Mouse (Mus musculus): ENCODE data around the gene Slc35d1.
"Not testable (repeated sequence)": the region's sequence is repeated elsewhere in the genome, so short reads cannot be mapped to it uniquely, and the experiment has no call there.

Slc35d1 gene

DNA sequence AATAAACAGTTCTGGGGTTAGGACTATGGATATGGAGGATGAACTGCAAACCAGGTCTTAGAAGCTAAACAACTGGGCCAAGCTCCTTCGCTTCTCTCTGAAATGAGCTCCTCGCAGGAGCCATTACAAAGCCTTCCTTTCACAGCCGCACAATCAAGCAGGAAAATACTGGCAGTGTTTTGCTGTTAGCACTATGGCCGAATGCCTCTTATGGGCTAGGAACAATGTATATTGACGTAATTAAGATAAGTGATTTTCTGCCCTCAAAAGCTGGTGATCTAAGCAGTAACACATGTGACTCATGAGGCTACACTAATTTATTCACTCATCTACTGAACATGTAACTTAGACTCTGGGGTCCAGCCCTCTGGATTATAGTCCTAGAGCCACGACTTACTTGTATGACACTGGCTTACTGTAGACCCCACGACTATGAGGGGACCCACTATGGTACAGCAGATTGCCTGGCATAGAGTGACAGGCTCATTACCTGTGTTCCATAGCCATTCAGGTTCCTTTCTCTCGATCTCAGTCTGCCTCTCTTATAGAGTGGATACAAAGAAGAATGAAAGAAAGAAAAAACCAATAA lies 34.6 kb downstream of the Slc35d1 start:
- no peak for DNase-seq (ENCODE audit: low spot score)

- DNase-seq (ENCODE audit: low spot score), result no peak
Observed at GRCm38 (mm10) chr4:103179581-103179980, 35.4 kb downstream of the Slc35d1 start.

DNA sequence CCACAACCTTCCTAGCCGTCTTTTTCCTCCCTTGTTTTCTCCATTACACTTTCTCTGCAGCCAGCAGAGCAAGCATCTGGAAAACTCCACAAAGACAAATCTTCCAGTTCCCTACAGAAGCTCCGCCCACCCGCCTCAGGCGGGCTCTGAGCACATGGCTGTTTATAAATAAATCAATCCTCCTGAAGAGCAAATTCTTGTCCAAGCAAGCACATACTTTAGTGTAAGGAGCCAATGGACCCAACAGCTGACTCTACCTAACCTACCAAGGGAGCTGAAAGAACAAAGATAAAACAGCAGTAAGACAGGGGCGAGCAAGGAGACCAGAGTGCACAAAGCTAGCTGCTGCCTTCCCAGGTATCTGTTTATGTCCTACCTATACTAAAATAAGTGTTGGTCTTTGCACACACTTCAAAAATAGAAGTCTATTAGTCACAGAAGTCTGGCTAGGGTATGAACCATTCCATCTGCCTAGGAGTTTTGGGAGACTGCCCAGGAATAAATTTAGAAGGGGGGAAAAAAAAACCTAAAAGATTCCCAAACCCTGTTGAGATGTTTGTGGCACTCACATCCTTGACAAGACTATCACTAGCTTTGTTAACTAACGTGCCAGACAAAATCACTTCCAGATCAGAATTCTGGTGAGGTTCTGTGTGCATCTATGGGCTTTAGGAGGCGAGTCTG lies 36.2 kb downstream of the Slc35d1 start:
- DNase-seq (ENCODE audit: low spot score), result peak; percentile 22

DNA sequence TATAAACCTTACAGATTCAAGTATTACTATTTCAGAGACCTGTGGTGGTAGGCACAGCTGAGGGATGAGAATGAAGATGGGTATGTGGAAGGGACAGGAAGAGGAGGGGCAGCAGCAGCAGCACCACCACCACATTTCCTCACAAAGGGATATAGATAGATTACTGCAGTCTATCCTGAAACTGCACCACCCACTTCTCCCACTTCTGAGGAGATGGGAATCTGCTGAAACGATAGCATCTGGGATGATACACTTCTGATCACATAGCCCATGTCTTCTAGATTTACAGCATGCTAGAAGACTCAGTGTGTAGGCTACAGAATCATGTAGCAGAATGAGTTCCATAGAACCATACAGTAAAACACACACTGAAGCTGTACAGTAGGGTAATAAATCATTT lies 37.3 kb downstream of the Slc35d1 start:
- no peak for DNase-seq (ENCODE audit: low spot score)

DNA sequence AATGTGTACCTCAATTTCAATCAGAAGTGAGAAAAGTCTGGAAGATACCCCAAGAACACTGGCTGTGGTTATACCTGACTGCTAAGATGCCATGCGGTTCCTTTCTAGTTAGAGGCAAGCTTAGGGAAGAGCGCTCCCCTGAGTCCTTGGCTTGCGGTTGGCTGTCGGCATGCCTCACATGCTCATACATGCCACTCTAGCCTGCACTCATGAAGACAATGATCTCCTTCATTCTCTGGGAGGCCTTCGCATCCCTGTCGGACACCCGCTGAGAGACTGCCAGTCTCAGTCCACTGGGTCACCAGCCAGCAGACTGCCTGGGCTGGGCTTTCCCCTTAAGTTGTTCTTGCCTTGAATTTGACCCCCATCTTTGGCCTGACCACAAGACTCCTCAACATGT lies 41.0 kb downstream of the Slc35d1 start:
- no peak for DNase-seq (ENCODE audit: low spot score)

GRCm38 (mm10) chr4:103173507-103173906 lies 41.5 kb downstream of the Slc35d1 start:
- DNase-seq (ENCODE audit: low spot score), result no peak

- DNase-seq (ENCODE audit: low spot score), result no peak
Observed at GRCm38 (mm10) chr4:103171256-103171655, 43.7 kb downstream of the Slc35d1 start.

DNA sequence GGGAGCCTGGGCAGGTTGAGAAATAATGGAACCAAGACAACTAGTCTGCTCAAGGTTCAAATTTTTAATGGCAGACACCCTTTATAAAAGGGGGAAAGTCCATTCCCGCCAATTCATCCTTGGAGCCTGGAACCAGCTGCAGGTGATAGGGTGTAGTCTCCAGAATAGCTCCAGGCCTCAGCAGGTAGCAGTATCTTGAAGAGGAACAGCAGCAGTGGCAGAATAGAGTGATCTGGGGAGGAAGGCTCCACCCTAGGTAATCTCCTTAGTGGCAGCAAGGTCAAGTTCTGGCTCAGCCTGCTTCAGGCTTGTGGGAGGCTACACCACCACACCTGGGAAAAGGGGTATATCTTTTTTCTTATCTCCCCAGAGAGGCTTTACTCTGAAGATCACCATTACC lies 48.8 kb downstream of the Slc35d1 start:
- not testable (repeated sequence) for DNase-seq (ENCODE audit: low spot score)

GRCm38 (mm10) chr4:103158781-103159180 lies 56.2 kb downstream of the Slc35d1 start:
- DNase-seq (ENCODE audit: low spot score), result no peak

DNA sequence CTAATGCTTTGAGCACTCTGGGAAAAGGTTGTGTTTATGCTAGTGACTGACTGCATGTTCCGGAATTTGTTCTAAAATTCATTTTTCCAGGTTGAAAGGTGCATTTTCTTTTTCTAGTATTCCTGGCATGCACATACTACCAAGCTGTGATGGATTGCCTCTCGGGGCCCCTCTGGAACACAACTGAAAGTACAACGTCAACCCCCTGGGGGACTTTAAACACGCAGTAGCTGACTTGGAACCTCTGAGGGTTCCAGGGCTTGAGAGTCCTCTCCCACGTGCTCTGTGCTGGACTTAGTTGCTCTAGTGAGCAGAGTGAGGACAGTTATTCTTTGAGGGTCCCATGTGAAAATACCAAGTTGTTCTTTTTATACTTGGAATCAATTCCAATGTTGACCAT lies 63.0 kb downstream of the Slc35d1 start:
- no peak for DNase-seq (ENCODE audit: low spot score)

DNA sequence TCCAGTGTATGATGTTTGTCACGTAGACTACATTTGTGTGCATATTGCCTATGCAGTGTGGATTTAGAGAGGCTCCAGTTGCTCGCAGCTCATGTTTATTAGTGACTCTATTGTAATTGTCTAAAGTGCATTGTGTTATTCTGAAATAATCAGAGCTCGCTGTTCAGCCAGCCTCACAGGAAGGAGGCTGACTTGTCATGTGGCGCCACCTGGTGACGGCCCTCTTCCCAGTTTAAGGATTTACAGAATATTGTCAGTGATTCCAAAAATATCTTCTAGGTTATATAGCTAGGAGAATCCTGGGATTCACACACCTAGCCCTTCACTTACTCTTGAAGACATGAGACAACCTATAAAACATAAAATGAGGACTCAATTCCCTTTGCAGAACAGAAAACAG lies 68.6 kb downstream of the Slc35d1 start:
- DNase-seq (ENCODE audit: low spot score), result peak; percentile 73

DNA sequence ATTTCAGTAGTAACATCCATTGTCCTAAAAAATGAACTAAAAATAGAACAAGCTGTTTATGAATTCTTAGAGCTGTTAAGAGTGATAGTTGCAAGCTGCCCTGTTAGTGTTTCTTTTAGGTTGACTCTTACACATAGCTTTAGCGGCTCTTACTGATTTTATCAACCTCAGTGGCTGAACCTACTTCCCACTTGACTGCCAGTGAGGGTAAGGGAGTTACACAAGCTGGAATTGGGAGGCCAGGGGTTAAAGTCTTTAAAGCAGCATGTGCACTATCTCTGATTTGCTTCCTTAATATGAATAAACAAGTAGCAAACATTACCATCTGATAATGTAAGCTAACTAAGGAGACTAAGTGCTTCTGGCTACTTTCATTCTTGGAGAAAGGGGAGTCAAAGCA lies 78.0 kb downstream of the Slc35d1 start:
- DNase-seq (ENCODE audit: low spot score), result no peak

- no peak for DNase-seq (ENCODE audit: low spot score)
Observed at GRCm38 (mm10) chr4:103126533-103126932, 88.4 kb downstream of the Slc35d1 start.

- DNase-seq (ENCODE audit: low spot score), result no peak
Observed at GRCm38 (mm10) chr4:103123606-103124005, 91.4 kb downstream of the Slc35d1 start.

GRCm38 (mm10) chr4:103123086-103123485 lies 91.9 kb downstream of the Slc35d1 start:
- no peak for DNase-seq (ENCODE audit: low spot score)

- DNase-seq (ENCODE audit: low spot score), result no peak
Observed at GRCm38 (mm10) chr4:103120874-103121389, 94.0 kb downstream of the Slc35d1 start.

Measured in layer of hippocampus, adult 9-10 months (tissue).